Mouse (Mus musculus): ENCODE measurements around the gene Sall1. TPM values are rescaled to one million over a fixed set of nuclear protein-coding genes. Genes with fewer than 3 reads are reported as not detected.

Sall1 gene
- polyA plus RNA-seq, 1 experiment = 0.74 TPM

GRCm38 (mm10) chr8:89046639-89047348 lies 2.8 kb upstream of the Sall1 start:
- Histone ChIP-seq H3K4me3 (ENCODE audit: insufficient read depth, low read length) (no peak overlapping the region), H3K27ac (ENCODE audit: insufficient read depth, low read length) (no peak overlapping the region), H3K4me1 (ENCODE audit: control insufficient read depth, insufficient read depth, low read length) (no peaks in the 10 kb centered on the region)
- no peak for TF ChIP-seq CTCF (IDR thresholded peaks at IDR 0.05; ENCODE audit: borderline replicate concordance, insufficient read depth, low read length)
- no peak for TF ChIP-seq POLR2A (IDR thresholded peaks at IDR 0.05; ENCODE audit: low read depth, low read length)

GRCm38 (mm10) chr8:89046226-89046625 lies 2.3 kb upstream of the Sall1 start:
- no peaks in the 10 kb centered on the region for H3K4me1 ChIP-seq (ENCODE audit: control insufficient read depth, insufficient read depth, low read length)
- H3K4me3 ChIP-seq (ENCODE audit: insufficient read depth, low read length) = no peak overlapping the region
- TF ChIP-seq CTCF (IDR thresholded peaks at IDR 0.05; ENCODE audit: borderline replicate concordance, insufficient read depth, low read length) = no peak
- no peak overlapping the region for H3K27ac ChIP-seq (ENCODE audit: insufficient read depth, low read length)

GRCm38 (mm10) chr8:89045726-89046125 lies 1.8 kb upstream of the Sall1 start:
- TF ChIP-seq POLR2A (IDR thresholded peaks at IDR 0.05; ENCODE audit: low read depth, low read length) (no peak), CTCF (IDR thresholded peaks at IDR 0.05; ENCODE audit: borderline replicate concordance, insufficient read depth, low read length) (no peak)
- no peak overlapping the region for H3K4me3 ChIP-seq (ENCODE audit: insufficient read depth, low read length)
- no peaks in the 10 kb centered on the region for H3K4me1 ChIP-seq (ENCODE audit: control insufficient read depth, insufficient read depth, low read length)
- no peak overlapping the region for H3K27ac ChIP-seq (ENCODE audit: insufficient read depth, low read length)

GRCm38 (mm10) chr8:89045218-89045601 lies 1.2 kb upstream of the Sall1 start:
- Histone ChIP-seq H3K4me1 (ENCODE audit: control insufficient read depth, insufficient read depth, low read length) (no peaks in the 10 kb centered on the region), H3K27ac (ENCODE audit: insufficient read depth, low read length) (no peak overlapping the region), H3K4me3 (ENCODE audit: insufficient read depth, low read length) (no peak overlapping the region)
- TF ChIP-seq POLR2A (IDR thresholded peaks at IDR 0.05; ENCODE audit: low read depth, low read length) = no peak
- TF ChIP-seq CTCF (IDR thresholded peaks at IDR 0.05; ENCODE audit: borderline replicate concordance, insufficient read depth, low read length) = no peak

GRCm38 (mm10) chr8:89044511-89045217 lies 702 bp upstream of the Sall1 start:
- H3K4me3 ChIP-seq (ENCODE audit: insufficient read depth, low read length) = no peak overlapping the region
- no peaks in the 10 kb centered on the region for H3K4me1 ChIP-seq (ENCODE audit: control insufficient read depth, insufficient read depth, low read length)
- no peak for TF ChIP-seq CTCF (IDR thresholded peaks at IDR 0.05; ENCODE audit: borderline replicate concordance, insufficient read depth, low read length)
- TF ChIP-seq POLR2A (IDR thresholded peaks at IDR 0.05; ENCODE audit: low read depth, low read length) = no peak
- H3K27ac ChIP-seq (ENCODE audit: insufficient read depth, low read length) = no peak overlapping the region

GRCm38 (mm10) chr8:89043371-89043841 lies 556 bp downstream of the Sall1 start:
- H3K4me1 ChIP-seq (ENCODE audit: control insufficient read depth, insufficient read depth, low read length) = no peaks in the 10 kb centered on the region
- H3K4me3 ChIP-seq (ENCODE audit: insufficient read depth, low read length) = peak overlapping the region; percentile 39
- no peak overlapping the region for H3K27ac ChIP-seq (ENCODE audit: insufficient read depth, low read length)
- TF ChIP-seq CTCF (IDR thresholded peaks at IDR 0.05; ENCODE audit: borderline replicate concordance, insufficient read depth, low read length) = no peak
- TF ChIP-seq POLR2A (IDR thresholded peaks at IDR 0.05; ENCODE audit: low read depth, low read length) = no peak

GRCm38 (mm10) chr8:89042560-89043370 lies 1.2 kb downstream of the Sall1 start:
- Histone ChIP-seq H3K4me1 (ENCODE audit: control insufficient read depth, insufficient read depth, low read length) (no peaks in the 10 kb centered on the region), H3K27ac (ENCODE audit: insufficient read depth, low read length) (no peak overlapping the region), H3K4me3 (ENCODE audit: insufficient read depth, low read length) (peak overlapping the region; percentile 39)
- TF ChIP-seq POLR2A (IDR thresholded peaks at IDR 0.05; ENCODE audit: low read depth, low read length) (no peak), CTCF (IDR thresholded peaks at IDR 0.05; ENCODE audit: borderline replicate concordance, insufficient read depth, low read length) (no peak)

GRCm38 (mm10) chr8:89042118-89042460 lies 1.9 kb downstream of the Sall1 start:
- H3K4me3 ChIP-seq (ENCODE audit: insufficient read depth, low read length) = peak overlapping the region; percentile 23

GRCm38 (mm10) chr8:89041421-89042117 lies 2.4 kb downstream of the Sall1 start:
- no peak for TF ChIP-seq CTCF (IDR thresholded peaks at IDR 0.05; ENCODE audit: borderline replicate concordance, insufficient read depth, low read length)
- TF ChIP-seq POLR2A (IDR thresholded peaks at IDR 0.05; ENCODE audit: low read depth, low read length) = no peak
- Histone ChIP-seq H3K27ac (ENCODE audit: insufficient read depth, low read length) (no peak overlapping the region), H3K4me1 (ENCODE audit: control insufficient read depth, insufficient read depth, low read length) (no peaks in the 10 kb centered on the region), H3K4me3 (ENCODE audit: insufficient read depth, low read length) (peak overlapping the region; percentile 23)

More at GRCm38 (mm10) chr8:89042118-89042460, 1.9 kb downstream of the Sall1 start:
- H3K27ac ChIP-seq (ENCODE audit: insufficient read depth, low read length) = no peak overlapping the region
- TF ChIP-seq POLR2A (IDR thresholded peaks at IDR 0.05; ENCODE audit: low read depth, low read length) (no peak), CTCF (IDR thresholded peaks at IDR 0.05; ENCODE audit: borderline replicate concordance, insufficient read depth, low read length) (no peak)
- no peaks in the 10 kb centered on the region for H3K4me1 ChIP-seq (ENCODE audit: control insufficient read depth, insufficient read depth, low read length)

Measured in embryonic fibroblast, embryonic 13.5 days (primary cell).